Mouse (Mus musculus) neural tube, embryonic 12.5 days (tissue): Measurements from ENCODE around the gene Hist1h2ae. TPM values are rescaled to one million over a fixed set of nuclear protein-coding genes. Genes with fewer than 3 reads are reported as not detected.

Source experiments
- microRNA-seq: library from miRNA; unstranded; fragments of <30 nt; microRNA quantifications from one replicate; pipeline ENCODE4, GENCODE M21; 2017
- polyA plus RNA-seq: library from polyadenylated mRNA; unstranded; fragments of >200 nt; fragmentation: Nextera tagmentation; extraction: Ambion mirVana; gene quantifications from 2 replicates; pipeline ENCODE4 v1.2.1, GENCODE M21; 2016

Gene Hist1h2ae
- polyA plus RNA-seq, 1 experiment from 2014 or later: 52.5 TPM

Small RNAs within 50 kb of the gene (microRNA-seq; reads per million reads assigned to microRNA genes)
- gene Gm44297 (not detected), gene Gm44359 (not detected), gene Gm44394 (not detected)

Other genes starting within 250 kb of the Hist1h2ae start
- 51.9 and 57.7 TPM in 2 replicates for gene Zfp322a, start 202.0 kb downstream of the Hist1h2ae start, polyA plus RNA-seq
- gene Abt1, start 147.4 kb downstream of the Hist1h2ae start, polyA plus RNA-seq: 11.4 TPM in 2 replicates
- gene Btn1a1, start 105.3 kb downstream of the Hist1h2ae start, polyA plus RNA-seq: not detected in 2 replicates
- 0.23 and 0.31 TPM in 2 replicates for gene Btn2a2, start 82.4 kb downstream of the Hist1h2ae start, polyA plus RNA-seq
- gene Hist1h4h, start 40.2 kb downstream of the Hist1h2ae start, polyA plus RNA-seq: 4.6 and 6.6 TPM in 2 replicates
- 2.7 and 5.6 TPM in 2 replicates for gene Hist1h2af, start 37.3 kb downstream of the Hist1h2ae start, polyA plus RNA-seq
- gene Hist1h3g, start 35.8 kb downstream of the Hist1h2ae start, polyA plus RNA-seq: 3.0 and 5.4 TPM in 2 replicates
- gene Hist1h2bh, start 27.8 kb downstream of the Hist1h2ae start, polyA plus RNA-seq: 0.63 TPM in 2 replicates
- gene Hist1h3f, start 27.2 kb downstream of the Hist1h2ae start, polyA plus RNA-seq: 0.60 and 0.63 TPM in 2 replicates
- 0.79 and 1.00 TPM in 2 replicates for gene Hist1h4f, start 19.6 kb downstream of the Hist1h2ae start, polyA plus RNA-seq
- 0.30 and 0.37 TPM in 2 replicates for gene Hist1h1d, start 18.0 kb downstream of the Hist1h2ae start, polyA plus RNA-seq
- gene Hist1h3e, start 8.9 kb downstream of the Hist1h2ae start, polyA plus RNA-seq: 5.1 and 7.4 TPM in 2 replicates
- 8.8 and 11.8 TPM in 2 replicates for gene Hist1h2bg, start 176 bp upstream of the Hist1h2ae start, polyA plus RNA-seq
- 3.4 and 6.6 TPM in 2 replicates for gene Hist1h2bf, start 3.0 kb upstream of the Hist1h2ae start, polyA plus RNA-seq
- 0.86 and 2.8 TPM in 2 replicates for gene Hist1h2ad, start 3.2 kb upstream of the Hist1h2ae start, polyA plus RNA-seq
- 3.8 and 4.9 TPM in 2 replicates for gene Hist1h3d, start 4.5 kb upstream of the Hist1h2ae start, polyA plus RNA-seq
- gene Hist1h4d, start 10.4 kb upstream of the Hist1h2ae start, polyA plus RNA-seq: 65.8 and 97.5 TPM in 2 replicates
- 1.9 and 2.1 TPM in 2 replicates for gene Hist1h2be, start 49.9 kb upstream of the Hist1h2ae start, polyA plus RNA-seq
- 12.8 and 20.3 TPM in 2 replicates for gene Hist1h1e, start 51.3 kb upstream of the Hist1h2ae start, polyA plus RNA-seq
- 0.66 and 0.74 TPM in 2 replicates for gene Hist1h2ac, start 112.7 kb upstream of the Hist1h2ae start, polyA plus RNA-seq
- 28.0 and 29.4 TPM in 2 replicates for gene Hist1h2bc, start 113.0 kb upstream of the Hist1h2ae start, polyA plus RNA-seq
- 0.23 TPM in 1 of 2 replicates, not detected in the other for gene Hist1h1t, start 124.6 kb upstream of the Hist1h2ae start, polyA plus RNA-seq
- 5.1 and 7.8 TPM in 2 replicates for gene Hist1h4c, start 127.2 kb upstream of the Hist1h2ae start, polyA plus RNA-seq
- 3.9 TPM in 2 replicates for gene Hfe, start 139.6 kb upstream of the Hist1h2ae start, polyA plus RNA-seq
- gene Hist1h1c, start 167.6 kb upstream of the Hist1h2ae start, polyA plus RNA-seq: 13.3 and 13.6 TPM in 2 replicates
- gene Hist1h3c, start 174.4 kb upstream of the Hist1h2ae start, polyA plus RNA-seq: 6.8 and 7.4 TPM in 2 replicates
- gene Hist1h2bb, start 175.5 kb upstream of the Hist1h2ae start, polyA plus RNA-seq: 1.3 and 1.7 TPM in 2 replicates
- 28.5 and 44.2 TPM in 2 replicates for gene Hist1h2ab, start 179.9 kb upstream of the Hist1h2ae start, polyA plus RNA-seq
- 5.8 and 10.0 TPM in 2 replicates for gene Hist1h3b, start 181.0 kb upstream of the Hist1h2ae start, polyA plus RNA-seq
- 4.5 and 6.1 TPM in 2 replicates for gene Hist1h4b, start 185.8 kb upstream of the Hist1h2ae start, polyA plus RNA-seq
- gene Hist1h4a, start 190.0 kb upstream of the Hist1h2ae start, polyA plus RNA-seq: 1.0 TPM in 1 of 2 replicates, not detected in the other
- 3.5 and 3.6 TPM in 2 replicates for gene Hist1h3a, start 191.2 kb upstream of the Hist1h2ae start, polyA plus RNA-seq
- 1.5 and 3.0 TPM in 2 replicates for gene Hist1h1a, start 192.4 kb upstream of the Hist1h2ae start, polyA plus RNA-seq
- not detected in 2 replicates for gene Trim38, start 198.7 kb upstream of the Hist1h2ae start, polyA plus RNA-seq
- gene Slc17a2, start 235.8 kb upstream of the Hist1h2ae start, polyA plus RNA-seq: not detected in 2 replicates